Mouse (Mus musculus) hindbrain, embryonic 16.5 days (tissue): ENCODE measurements around the gene 2410004P03Rik. TPM values are rescaled to one million over a fixed set of nuclear protein-coding genes. Genes with fewer than 3 reads are reported as not detected.

Source experiments
- ATAC-seq: fragments of 200-750 bp; cut with Nextera tagmentation; 2 replicates; pipeline ENCODE4 v1.8.0; 2017; ENCODE audit warnings: moderate TSS enrichment, moderate library complexity
- H3K27ac ChIP-seq: fragments of 300-500 bp; sonication (generic); 2 replicates; pipeline ENCODE4 v1.5.1; 2014; ENCODE audit warnings: low read depth, mild to moderate bottlenecking, control low read depth, low read length, moderate library complexity
- H3K27me3 ChIP-seq: fragments of 300-500 bp; sonication (generic); replicated peaks from 2 replicates; pipeline ENCODE4 v1.6.1; 2014; ENCODE audit warnings: low read length; ENCODE audit not compliant: control insufficient read depth, insufficient read depth
- H3K36me3 ChIP-seq: fragments of 300-500 bp; sonication (generic); 2 replicates; pipeline ENCODE4 v1.6.1; 2014; ENCODE audit warnings: mild to moderate bottlenecking, low read length, moderate library complexity, mixed read lengths; ENCODE audit not compliant: control insufficient read depth, insufficient read depth
- H3K4me1 ChIP-seq: fragments of 300-500 bp; sonication (generic); 2 replicates; pipeline ENCODE4 v1.6.1; 2014; ENCODE audit warnings: low read depth, low read length; ENCODE audit not compliant: control insufficient read depth, insufficient read depth
- H3K4me2 ChIP-seq: fragments of 300-500 bp; sonication (generic); 2 replicates; pipeline ENCODE4 v1.6.1; 2014; ENCODE audit warnings: mild to moderate bottlenecking, low read length, control low read depth, moderate library complexity
- H3K4me3 ChIP-seq: fragments of 300-500 bp; sonication (generic); 2 replicates; pipeline ENCODE4 v1.5.1; 2014; ENCODE audit warnings: mild to moderate bottlenecking, low read length, control low read depth, moderate library complexity
- H3K9ac ChIP-seq: fragments of 300-500 bp; sonication (generic); 2 replicates; pipeline ENCODE4 v1.6.1; 2014; ENCODE audit warnings: low read depth, mild to moderate bottlenecking, control low read depth, low read length, moderate library complexity
- H3K9me3 ChIP-seq: fragments of 300-500 bp; sonication (generic); 2 replicates; pipeline ENCODE4 v1.6.1; 2014; ENCODE audit warnings: mild to moderate bottlenecking, low read length, moderate library complexity; ENCODE audit not compliant: control insufficient read depth
- WGBS: fragments of 180-500 bp; shearing (Covaris S2); extraction: QIAGEN DNeasy Blood & Tissue Kit; methylation state at CpG from one replicate; pipeline ENCODE4 v1.1.7; 2014; 5-methylcytosine and 5-hydroxymethylcytosine counted together
- polyA plus RNA-seq: library from polyadenylated mRNA; unstranded; fragments of >200 nt; fragmentation: Nextera tagmentation; extraction: Ambion mirVana; gene quantifications from 2 replicates; pipeline ENCODE4 v1.2.1, GENCODE M21; 2015

2410004P03Rik gene
- polyA plus RNA-seq, 1 experiment from 2014 or later = 8.2 TPM

- H3K27me3 ChIP-seq = peaks cover 25% of the 10 kb centered on the region
- 53% methylated on average over 4 of the region's 4 CpGs for WGBS
- ATAC-seq = no peak
These were observed 10.3 kb downstream of the 2410004P03Rik start for GRCm38 (mm10) chr12:17001211-17001610.

GRCm38 (mm10) chr12:17000628-17001027 is 10.9 kb downstream of the 2410004P03Rik start:
- Histone ChIP-seq H3K9me3 (no peaks in the 10 kb centered on the region), H3K4me1 (peaks cover 6% of the 10 kb centered on the region), H3K36me3 (no peaks in the 10 kb centered on the region), H3K4me3 (no peak overlapping the region), H3K27me3 (peaks cover 25% of the 10 kb centered on the region), H3K27ac (no peak overlapping the region), H3K4me2 (no peak overlapping the region), H3K9ac (no peak overlapping the region)
- WGBS = 58% methylated on average over 6 of the region's 6 CpGs
- ATAC-seq = no peak

More at GRCm38 (mm10) chr12:17001211-17001610, 10.3 kb downstream of the 2410004P03Rik start:
- Histone ChIP-seq H3K9ac (no peak overlapping the region), H3K9me3 (no peaks in the 10 kb centered on the region), H3K4me2 (no peak overlapping the region), H3K4me3 (no peak overlapping the region), H3K36me3 (no peaks in the 10 kb centered on the region), H3K27ac (no peak overlapping the region), H3K4me1 (peaks cover 6% of the 10 kb centered on the region)

- Histone ChIP-seq H3K9me3 (no peaks in the 10 kb centered on the region), H3K4me2 (peak within 1 kb of the TSS; percentile 66), H3K27me3 (peaks cover 25% of the 10 kb centered on the region), H3K9ac (peak within 1 kb of the TSS; percentile 6; the same call in 1 of the 2 replicates), H3K36me3 (no peaks in the 10 kb centered on the region), H3K4me1 (peaks cover 6% of the 10 kb centered on the region), H3K4me3 (peak within 1 kb of the TSS; percentile 49), H3K27ac (no peak within 1 kb of the TSS)
- ATAC-seq = peak; percentile 79
- 1% methylated on average over 57 of the region's 57 CpGs for WGBS
These were observed 11.6 kb downstream of the 2410004P03Rik start, which contains the start of gene Pqlc3 for GRCm38 (mm10) chr12:16999739-17000497. Gene Pqlc3, minus strand, starts transcription at chr12:17000408.

- WGBS = 3% methylated on average over 10 of the region's 10 CpGs
- Histone ChIP-seq H3K4me2 (peak overlapping the region; percentile 66), H3K9ac (no peak overlapping the region), H3K9me3 (no peaks in the 10 kb centered on the region), H3K27ac (no peak overlapping the region), H3K36me3 (no peaks in the 10 kb centered on the region), H3K4me1 (peaks cover 6% of the 10 kb centered on the region), H3K4me3 (peak overlapping the region; percentile 49), H3K27me3 (peaks cover 25% of the 10 kb centered on the region)
- no peak for ATAC-seq
These were observed 12.4 kb downstream of the 2410004P03Rik start for GRCm38 (mm10) chr12:16999146-16999545.

- peaks cover 6% of the 10 kb centered on the region for H3K4me1 ChIP-seq
- H3K4me3 ChIP-seq = no peak overlapping the region
- no peaks in the 10 kb centered on the region for H3K9me3 ChIP-seq
- no peak for ATAC-seq
- H3K27me3 ChIP-seq = peaks cover 24% of the 10 kb centered on the region
- H3K4me2 ChIP-seq = no peak overlapping the region
- 96% methylated on average over 5 of the region's 5 CpGs for WGBS
- H3K36me3 ChIP-seq = no peaks in the 10 kb centered on the region
- no peak overlapping the region for H3K27ac ChIP-seq
- no peak overlapping the region for H3K9ac ChIP-seq
These were observed 14.6 kb downstream of the 2410004P03Rik start for GRCm38 (mm10) chr12:16996886-16997462.

GRCm38 (mm10) chr12:16996281-16996680 is 15.2 kb downstream of the 2410004P03Rik start:
- peaks cover 6% of the 10 kb centered on the region for H3K4me1 ChIP-seq
- H3K27me3 ChIP-seq = peaks cover 23% of the 10 kb centered on the region
- H3K27ac ChIP-seq = no peak overlapping the region
- 90% methylated on average over 5 of the region's 5 CpGs for WGBS
- no peak overlapping the region for H3K9ac ChIP-seq
- no peaks in the 10 kb centered on the region for H3K36me3 ChIP-seq
- H3K9me3 ChIP-seq = no peaks in the 10 kb centered on the region
- H3K4me2 ChIP-seq = no peak overlapping the region
- H3K4me3 ChIP-seq = no peak overlapping the region
- no peak for ATAC-seq

GRCm38 (mm10) chr12:16994291-16994690 is 17.2 kb downstream of the 2410004P03Rik start:
- ATAC-seq = no peak
- 88% methylated on average over 2 of the region's 2 CpGs for WGBS

GRCm38 (mm10) chr12:16992355-16992754 is 19.2 kb downstream of the 2410004P03Rik start:
- H3K4me1 ChIP-seq = no peaks in the 10 kb centered on the region
- no peaks in the 10 kb centered on the region for H3K9me3 ChIP-seq
- no peak overlapping the region for H3K9ac ChIP-seq
- no peak overlapping the region for H3K4me3 ChIP-seq
- H3K4me2 ChIP-seq = no peak overlapping the region
- no peaks in the 10 kb centered on the region for H3K36me3 ChIP-seq
- H3K27me3 ChIP-seq = no peaks in the 10 kb centered on the region
- H3K27ac ChIP-seq = no peak overlapping the region
- 83% methylated on average over 2 of the region's 2 CpGs for WGBS
- ATAC-seq = no peak

More at GRCm38 (mm10) chr12:16994291-16994690, 17.2 kb downstream of the 2410004P03Rik start:
- Histone ChIP-seq H3K27ac (no peak overlapping the region), H3K36me3 (no peaks in the 10 kb centered on the region), H3K4me2 (no peak overlapping the region), H3K4me3 (no peak overlapping the region), H3K9ac (no peak overlapping the region), H3K4me1 (peaks cover under 1% of the 10 kb centered on the region), H3K9me3 (no peaks in the 10 kb centered on the region), H3K27me3 (peaks cover 13% of the 10 kb centered on the region)

GRCm38 (mm10) chr12:16991376-16991775 is 20.2 kb downstream of the 2410004P03Rik start:
- no peak overlapping the region for H3K27ac ChIP-seq
- ATAC-seq = no peak
- H3K4me2 ChIP-seq = no peak overlapping the region
- no peaks in the 10 kb centered on the region for H3K27me3 ChIP-seq
- H3K4me3 ChIP-seq = no peak overlapping the region
- no peaks in the 10 kb centered on the region for H3K9me3 ChIP-seq
- H3K36me3 ChIP-seq = no peaks in the 10 kb centered on the region
- no peak overlapping the region for H3K9ac ChIP-seq
- 91% methylated on average over 2 of the region's 2 CpGs for WGBS
- no peaks in the 10 kb centered on the region for H3K4me1 ChIP-seq
